In the genomic region with DNA sequence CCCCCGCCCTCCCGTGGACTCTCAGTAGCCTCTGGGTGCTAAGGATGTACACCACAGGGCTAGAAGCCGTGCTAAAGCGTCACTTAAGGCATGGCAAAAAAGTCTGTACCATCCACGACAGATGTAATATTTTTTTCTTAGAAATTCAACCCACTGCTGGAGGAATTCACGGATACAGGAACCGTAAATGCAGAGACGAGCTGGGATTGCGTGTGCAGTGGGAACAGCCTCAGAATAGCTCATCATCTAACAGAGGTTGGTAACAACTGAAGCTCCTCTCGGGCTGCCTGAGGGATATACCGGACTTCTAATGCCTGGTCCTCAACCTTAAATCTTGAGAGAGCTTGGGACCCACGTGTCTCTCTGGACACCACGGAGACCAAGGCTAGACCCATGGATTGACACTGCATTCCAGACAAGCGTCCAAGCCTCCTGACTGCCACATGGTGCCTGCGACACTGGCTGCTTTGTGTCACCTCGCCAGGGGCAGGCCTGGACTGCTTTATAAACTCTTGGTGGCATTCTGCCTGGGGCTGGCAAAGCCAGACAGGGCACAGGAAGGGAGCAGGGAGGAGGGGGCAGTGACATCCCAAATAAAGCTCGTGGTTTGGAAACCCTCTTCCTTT, we compare ENCODE assay signal across 15 mouse cellular contexts. TPM values are rescaled to one million over a fixed set of nuclear protein-coding genes. Genes with fewer than 3 reads are reported as not detected.
DNase-seq lines count a peak whose midpoint lies in the region; ATAC-seq and TF ChIP-seq lines count a peak whose summit lies in the region.
"Had no signal": no experiment of that assay in that cellular context is flagged by ENCODE, and none has a peak within 500 bp of the region (broad histone marks: within the 10 kb centered on the region; RNA-seq: fewer than 3 reads in every experiment).

No protein-coding gene starts in this region.

- no peak overlapping the region for H3K4me3 ChIP-seq in stomach, postnatal 0 days (ENCODE audit: low read depth, low read length)
- no peak overlapping the region for H3K4me3 ChIP-seq in forebrain, embryonic 14.5 days (ENCODE audit: low read depth, low read length)
- H3K4me3 ChIP-seq: embryonic facial prominence, embryonic 15.5 days; limb, embryonic 13.5 days; neural tube, embryonic 12.5 days had no signal

- H3K9me3 ChIP-seq in stomach, postnatal 0 days (ENCODE audit: control insufficient read depth, low read length): no peaks in the 10 kb centered on the region
- H3K9me3 ChIP-seq in forebrain, embryonic 14.5 days (replicated peaks; ENCODE audit: control insufficient read depth, low read length): no peaks in the 10 kb centered on the region
- H3K9me3 ChIP-seq: embryonic facial prominence, embryonic 15.5 days; neural tube, embryonic 12.5 days had no signal

- no peaks in the 10 kb centered on the region for H3K4me1 ChIP-seq in stomach, postnatal 0 days (replicated peaks; ENCODE audit: control insufficient read depth, insufficient read depth)
- H3K4me1 ChIP-seq in forebrain, embryonic 14.5 days (ENCODE audit: control insufficient read depth, insufficient read depth, low read length): no peaks in the 10 kb centered on the region
- H3K4me1 ChIP-seq: embryonic facial prominence, embryonic 15.5 days; limb, embryonic 13.5 days; neural tube, embryonic 12.5 days had no signal

- no peak overlapping the region for H3K9ac ChIP-seq in stomach, postnatal 0 days (ENCODE audit: low read length)
- H3K9ac ChIP-seq in forebrain, embryonic 14.5 days (ENCODE audit: low read length): no peak overlapping the region
- H3K9ac ChIP-seq: embryonic facial prominence, embryonic 15.5 days; limb, embryonic 13.5 days; neural tube, embryonic 12.5 days had no signal

- 78% methylated on average over 17 of the region's 17 CpGs for WGBS in stomach, postnatal 0 days
- 79% methylated on average over 17 of the region's 17 CpGs for WGBS in forebrain, embryonic 14.5 days

- intact Hi-C loops in left cerebral cortex, postnatal 25 days (cut with DNase I): no loop called here

- no peaks in the 10 kb centered on the region for H3K36me3 ChIP-seq in stomach, postnatal 0 days (ENCODE audit: control insufficient read depth, insufficient read depth, low read length)
- H3K36me3 ChIP-seq in forebrain, embryonic 14.5 days (ENCODE audit: control insufficient read depth, insufficient read depth, low read length): no peaks in the 10 kb centered on the region
- H3K36me3 ChIP-seq: embryonic facial prominence, embryonic 15.5 days; limb, embryonic 13.5 days; neural tube, embryonic 12.5 days had no signal

- no peak for ATAC-seq in stomach, postnatal 0 days (ENCODE audit: low FRiP score, low TSS enrichment)
- ATAC-seq in forebrain, embryonic 14.5 days: no peak
- ATAC-seq: CD4-positive, CD25-positive, alpha-beta regulatory T cell, adult 4 months; intestine, postnatal 0 days had no signal

- no peak overlapping the region for H3K4me2 ChIP-seq in stomach, postnatal 0 days (replicated peaks; ENCODE audit: low read depth)
- H3K4me2 ChIP-seq in forebrain, embryonic 14.5 days (ENCODE audit: low read length): no peak overlapping the region
- H3K4me2 ChIP-seq: embryonic facial prominence, embryonic 15.5 days; limb, embryonic 13.5 days; neural tube, embryonic 12.5 days had no signal

- H3K27ac ChIP-seq in stomach, postnatal 0 days (replicated peaks): no peak overlapping the region
- H3K27ac ChIP-seq in forebrain, embryonic 14.5 days (ENCODE audit: low read depth, low read length): no peak overlapping the region
- H3K27ac ChIP-seq: embryonic facial prominence, embryonic 15.5 days; limb, embryonic 13.5 days; neural tube, embryonic 12.5 days had no signal

- peak; percentile 96 for DNase-seq in heart, adult 11 months
- no peak for DNase-seq in heart, adult 8-10 months (ENCODE audit: low spot score)
- peak; percentile 48 for DNase-seq in brain, adult 2 months (ENCODE audit: low read depth, low spot score)
- peak; percentile 44 to 64 for DNase-seq in frontal cortex, postnatal 36 days (ENCODE audit: low spot score in 2 of 2)
- DNase-seq in left cerebral cortex, postnatal 25 days (ENCODE audit: low spot score in 2 of 2): peak; percentile 38 to 67
- no peak for DNase-seq in stomach, postnatal 0 days (ENCODE audit: low spot score)
- no peak for DNase-seq in forebrain, embryonic 14.5 days (ENCODE audit: low spot score)
- no peak for DNase-seq in thymus, postnatal 10 days (ENCODE audit: low spot score in 2 of 2)
- DNase-seq: lung, postnatal 14 days; thymus, adult 18-20 months had no signal

- no peak for TF ChIP-seq CTCF in stomach, postnatal 0 days (IDR thresholded peaks at IDR 0.05; ENCODE audit: low read depth)

- TF ChIP-seq EP300 in stomach, postnatal 0 days (optimal IDR thresholded peaks at IDR 0.05): no peak

- no peaks in the 10 kb centered on the region for H3K27me3 ChIP-seq in stomach, postnatal 0 days (ENCODE audit: control insufficient read depth, insufficient read depth, low read length)
- no peaks in the 10 kb centered on the region for H3K27me3 ChIP-seq in forebrain, embryonic 14.5 days (replicated peaks; ENCODE audit: control insufficient read depth, insufficient read depth, low read length)
- H3K27me3 ChIP-seq: embryonic facial prominence, embryonic 15.5 days; limb, embryonic 13.5 days; neural tube, embryonic 12.5 days had no signal

RNA-seq across cellular contexts. Expression of a gene that starts 23.5 kb away (rescaled TPM):
- 100 to 1,000 TPM in 3 of 4 experiments, 10 to 100 TPM in 1; 87.3 to 137 (median 106) TPM for total RNA-seq in heart, adult 8-10 months (2022)
- 100 to 1,000 TPM; 305 to 321 TPM for total RNA-seq in left cerebral cortex, postnatal 25 days (2021)
- 35.6 and 36.5 TPM in 2 replicates for polyA plus RNA-seq in stomach, postnatal 0 days (2015; fragmentation: Nextera tagmentation; extraction: Ambion mirVana)
- polyA plus RNA-seq in forebrain, embryonic 14.5 days (2014; fragmentation: Nextera tagmentation; extraction: Ambion mirVana): 31.0 and 48.9 TPM in 2 replicates

Comparison
In these comparisons a context has a peak if more than half of its experiments do, and no peak if none do; other contexts are left out.
1. DNase-seq: peak in heart, adult 11 months (single experiment), brain, adult 2 months (single experiment), frontal cortex, postnatal 36 days (2 of 2) and left cerebral cortex, postnatal 25 days (2 of 2); none in heart, adult 8-10 months (single experiment), stomach, postnatal 0 days (single experiment), forebrain, embryonic 14.5 days (single experiment) and thymus, postnatal 10 days (0 of 2).